Mouse (Mus musculus): ENCODE data around the gene Nkpd1.

Gene Nkpd1

DNA sequence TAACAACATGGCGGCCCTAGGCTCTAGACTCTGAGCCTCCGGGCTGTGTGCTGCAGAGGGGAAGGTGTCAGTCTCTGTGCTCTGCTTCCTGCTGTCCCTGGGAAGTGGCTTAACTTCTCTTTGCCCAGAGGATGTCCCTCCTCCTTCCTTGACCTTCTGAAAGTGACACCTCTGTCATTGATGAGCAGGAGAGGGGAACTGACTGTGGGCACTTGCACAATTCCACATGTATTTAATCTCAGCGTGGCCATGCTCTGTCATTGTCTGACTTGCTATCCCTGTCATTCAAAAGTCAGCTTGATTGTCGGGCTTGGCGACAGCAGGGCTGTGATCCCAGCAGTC is 21.5 kb upstream of the Nkpd1 start:
- POLR2A ChIA-PET: interaction anchor here in 2 of 4 experiments (1.1 to 1.4 kb wide), 3 partner anchors 22 to 63 kb away, joined by 3 to 4 read pairs (median 3); no protein-coding TSS in a partner anchor
- CTCF ChIA-PET: interaction anchor here in 1 of 4 experiments (1.0 kb wide), 1 partner anchor 35 kb away, joined by 4 read pairs; no protein-coding TSS in a partner anchor

DNA sequence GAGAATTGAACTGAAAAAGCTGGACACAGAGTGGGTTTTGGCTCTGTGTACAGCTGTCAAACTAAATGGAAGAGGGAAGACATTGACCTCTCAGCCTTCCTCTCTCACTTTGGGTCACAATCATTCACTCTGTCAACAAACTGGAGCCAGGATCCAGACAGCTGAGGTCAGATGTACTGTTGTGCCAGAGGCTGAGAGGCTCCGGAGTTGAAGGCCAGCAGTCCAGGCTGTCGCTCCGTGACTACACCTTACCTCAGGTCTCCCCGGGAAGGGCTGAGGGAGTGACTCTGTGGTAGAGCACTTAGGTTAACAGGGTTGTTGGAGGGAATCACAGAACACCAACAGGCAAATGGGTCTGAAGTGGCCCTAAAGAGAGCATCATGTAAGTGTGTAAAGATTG is 19.3 kb upstream of the Nkpd1 start:
- POLR2A ChIA-PET: interaction anchor here in 1 of 4 experiments (1.1 kb wide), 1 partner anchor 9 kb away, joined by 3 read pairs; no protein-coding TSS in a partner anchor
- CTCF ChIA-PET: interaction anchor here in 2 of 4 experiments (0.6 to 1.0 kb wide), 2 partner anchors 66 to 99 kb away, joined by 3 to 9 read pairs; no protein-coding TSS in a partner anchor

DNA sequence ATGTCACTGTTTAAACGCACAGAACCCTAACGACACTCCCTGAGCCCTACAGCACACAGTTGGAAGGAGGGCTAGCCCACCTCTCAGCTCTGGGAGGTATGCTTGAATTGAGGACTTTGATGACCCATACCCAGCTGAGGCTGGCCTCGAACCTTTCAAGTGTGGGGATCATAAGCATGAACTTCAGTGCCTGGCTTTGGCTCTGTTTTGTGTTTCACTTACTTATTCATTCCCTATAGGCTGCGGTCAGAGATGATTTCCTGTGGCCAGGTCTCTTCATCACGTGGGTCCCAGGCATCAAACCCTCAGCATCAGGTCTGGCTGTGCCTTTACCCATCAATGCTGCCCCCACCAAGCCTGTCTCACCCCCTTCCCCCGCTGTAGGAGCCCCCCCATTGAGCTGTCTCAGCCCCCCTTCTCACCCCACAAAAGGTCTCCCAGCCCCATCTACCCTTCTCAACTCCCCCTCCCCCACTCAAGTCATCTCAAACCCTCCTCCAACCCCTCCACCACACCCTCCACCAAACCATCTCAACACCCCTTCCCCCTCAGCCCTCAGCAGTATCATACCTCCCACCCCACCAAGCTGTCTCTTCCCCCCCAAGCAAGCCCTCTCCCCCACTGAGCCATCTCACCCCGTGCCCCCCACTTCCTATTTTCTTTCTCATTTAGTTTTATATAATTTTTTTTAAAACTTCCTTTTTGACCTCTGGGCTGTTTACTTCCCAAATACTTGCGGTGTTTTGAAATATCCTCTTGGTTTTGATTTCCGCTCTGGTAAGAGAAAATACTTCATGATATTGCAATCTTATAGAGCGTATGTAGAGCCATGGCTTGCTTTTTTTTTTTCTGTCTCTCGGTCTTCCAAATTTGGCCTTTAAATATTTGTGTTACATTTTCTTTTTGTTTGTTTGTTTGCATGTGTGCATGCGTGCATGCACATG is 16.9 kb upstream of the Nkpd1 start:
- ChIA-PET CTCF (interaction anchor here in 2 of 4 experiments (0.7 to 1.7 kb wide), 4 partner anchors 39 to 89 kb away, joined by 3 to 10 read pairs (median 4); partner anchors contain the start of gene Ppp1r37 (in 1 of the 2)), POLR2A (interaction anchor here in 2 of 4 experiments (0.6 to 1.0 kb wide), 3 partner anchors 171 to 272 kb away, joined by 3 to 5 read pairs (median 3); no protein-coding TSS in a partner anchor)

DNA sequence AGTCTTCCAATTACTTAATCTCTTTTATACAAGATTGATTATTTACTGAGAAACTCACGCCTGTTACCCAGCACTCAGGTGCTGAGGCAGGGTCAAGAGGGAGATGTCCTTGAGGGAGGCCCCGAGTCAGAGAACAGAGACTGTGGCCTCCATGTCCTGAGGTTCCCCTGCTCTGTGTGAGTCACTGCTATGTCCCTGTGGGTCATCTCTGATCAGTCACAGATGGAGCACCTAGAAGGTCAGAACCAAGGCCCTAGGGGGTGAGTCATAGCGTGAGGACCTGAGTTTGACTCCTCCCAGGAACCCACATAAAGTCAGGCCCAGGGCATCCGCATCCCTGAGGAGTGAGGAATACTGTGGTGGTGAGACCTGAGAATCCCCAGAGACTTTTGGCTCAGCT is 16.0 kb upstream of the Nkpd1 start:
- POLR2A ChIA-PET: no interaction called here
- CTCF ChIA-PET: interaction anchor here in 2 of 4 experiments (0.7 to 1.7 kb wide), 4 partner anchors 24 to 88 kb away, joined by 3 to 4 read pairs (median 4); partner anchors contain the start of gene Ppp1r37 (in 1 of the 2)

DNA sequence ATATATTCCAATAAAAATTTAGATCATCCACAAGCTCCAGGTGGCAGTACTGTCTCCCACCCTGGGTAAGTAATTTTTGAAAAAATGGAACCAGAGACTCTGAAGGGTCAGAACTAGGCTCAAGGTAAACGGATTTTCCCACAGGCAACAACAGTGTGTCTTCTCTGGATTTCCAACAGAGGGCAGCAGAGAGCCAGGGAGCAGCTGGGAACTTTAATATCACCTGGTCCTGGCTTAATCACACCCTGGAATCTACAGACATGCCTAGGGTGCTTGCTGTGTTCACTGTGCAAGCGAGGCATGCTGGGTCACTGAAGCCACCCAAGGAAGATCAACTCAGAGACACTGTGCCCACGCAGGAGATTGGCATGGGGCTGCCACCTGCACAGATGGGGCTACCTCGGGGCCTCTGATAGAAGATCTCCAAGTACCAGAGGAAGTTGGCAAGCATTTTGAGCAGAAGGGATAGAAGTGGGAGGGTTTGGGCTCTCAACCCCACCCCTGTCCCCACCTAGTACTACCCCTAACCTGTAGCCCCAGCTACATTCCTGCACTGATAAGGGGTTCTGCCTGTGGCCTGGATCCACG is 14.1 kb upstream of the Nkpd1 start:
- ChIA-PET POLR2A (interaction anchor here in 2 of 4 experiments (0.6 to 1.4 kb wide), 3 partner anchors 14 to 123 kb away, joined by 3 to 5 read pairs (median 4); partner anchors contain the start of gene Nkpd1 (in 1 of the 2)), CTCF (interaction anchor here (0.6 to 1.8 kb wide), 38 partner anchors 10 to 166 kb away, joined by 3 to 15 read pairs (median 4); partner anchors contain the start of genes Nkpd1 (in 2 of the 4), Ppp1r37 (in 2 of the 4), Ckm (in 1 of the 4) and Clptm1 (in 1 of the 4))

DNA sequence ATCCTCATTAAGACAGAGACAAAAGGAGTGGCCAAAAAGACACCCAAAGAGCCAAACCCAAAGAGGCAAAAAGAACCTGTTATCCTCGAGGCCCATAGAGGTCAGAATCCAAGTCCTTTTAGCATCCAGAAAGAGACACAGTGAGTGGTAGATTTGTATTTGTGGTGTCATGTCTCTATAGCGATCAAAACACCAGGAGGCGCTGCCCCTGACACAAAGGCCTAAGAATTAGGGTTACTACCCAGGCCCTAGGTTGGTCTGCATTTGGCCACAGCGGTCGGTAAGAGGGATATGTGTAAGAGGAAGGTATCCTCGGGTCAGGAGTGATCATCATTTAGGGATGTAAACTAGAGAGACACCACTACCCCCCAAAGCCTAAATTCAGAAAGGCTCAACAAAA is 11.3 kb upstream of the Nkpd1 start:
- CTCF ChIA-PET: interaction anchor here (0.5 to 4.9 kb wide), 23 partner anchors 11 to 340 kb away, joined by 3 to 28 read pairs (median 4); partner anchors contain the start of genes Nkpd1 (in 2 of the 4), Ppp1r37 (in 2 of the 4), Clasrp (in 1 of the 4) and Gipr (in 1 of the 4)
- POLR2A ChIA-PET: interaction anchor here (0.6 to 2.3 kb wide), 7 partner anchors 17 to 234 kb away, joined by 3 to 7 read pairs (median 4); partner anchors contain the start of gene Exoc3l2 (in 1 of the 4)

DNA sequence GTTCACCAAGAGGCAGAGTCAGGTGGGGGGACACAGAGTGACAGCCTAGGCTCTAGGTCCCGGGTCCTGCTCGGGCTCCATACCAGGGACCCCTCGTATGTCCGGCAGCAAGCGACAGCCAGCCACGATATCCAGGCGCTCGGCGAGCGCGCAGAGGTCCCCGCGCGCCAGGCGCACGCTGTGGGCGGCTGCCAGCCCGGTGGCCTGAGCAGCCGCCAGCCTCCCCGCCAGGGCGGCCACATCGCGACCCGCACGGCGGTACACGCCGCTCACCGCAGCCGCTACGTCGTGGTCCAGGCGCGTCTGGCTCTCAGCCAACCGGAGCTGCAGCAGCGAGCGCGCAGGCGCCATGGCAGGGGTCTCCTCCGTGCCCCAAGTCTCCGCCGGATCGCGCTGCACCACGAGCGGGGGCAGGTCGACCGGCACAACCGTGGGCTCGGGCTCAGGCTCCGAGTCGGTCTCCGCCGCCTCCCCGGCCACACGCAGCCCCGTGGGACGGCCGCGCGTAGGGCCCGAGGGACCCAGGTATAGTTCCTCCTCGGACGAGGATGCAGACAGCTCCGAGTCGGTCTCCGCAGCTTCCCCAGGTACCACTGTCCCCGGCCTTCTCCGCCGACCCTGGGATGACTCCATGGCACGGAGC is 10.5 kb upstream of the Nkpd1 start:
- POLR2A ChIA-PET: interaction anchor here in 2 of 4 experiments (0.6 to 2.4 kb wide), 19 partner anchors 8 to 414 kb away, joined by 3 to 17 read pairs (median 3); partner anchors contain the start of genes Nkpd1 (in 2 of the 2), Exoc3l2 (in 1 of the 2) and Ppp1r37 (in 1 of the 2)
- CTCF ChIA-PET: interaction anchor here (0.5 to 4.9 kb wide), 20 partner anchors 10 to 306 kb away, joined by 3 to 28 read pairs (median 4); partner anchors contain the start of genes Nkpd1 (in 2 of the 4), Clasrp (in 1 of the 4) and Ppp1r37 (in 1 of the 4)

DNA sequence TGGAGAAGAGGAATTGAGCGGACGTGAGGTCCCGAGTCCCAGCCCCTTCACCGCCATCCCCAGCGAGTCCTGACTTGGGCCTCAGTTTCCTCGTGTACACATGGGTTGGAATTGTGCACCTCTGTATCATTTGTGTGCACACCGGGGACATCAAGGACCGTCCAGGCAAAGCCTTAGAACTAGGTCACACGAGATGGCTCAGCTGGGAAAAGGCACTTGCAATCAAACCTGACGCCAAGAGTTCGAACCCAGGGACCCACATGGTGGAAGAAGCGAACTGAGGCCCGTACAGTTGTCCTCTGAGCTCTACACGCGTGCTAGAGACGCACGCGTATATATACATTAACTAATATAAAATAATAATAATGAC is 10.0 kb upstream of the Nkpd1 start:
- ChIA-PET POLR2A (interaction anchor here in 2 of 4 experiments (0.6 to 2.4 kb wide), 22 partner anchors 8 to 415 kb away, joined by 3 to 17 read pairs (median 3); partner anchors contain the start of genes Nkpd1 (in 2 of the 2), Exoc3l2 (in 1 of the 2) and Ppp1r37 (in 1 of the 2)), CTCF (interaction anchor here in 3 of 4 experiments (0.5 to 4.9 kb wide), 16 partner anchors 10 to 83 kb away, joined by 3 to 28 read pairs (median 4); partner anchors contain the start of gene Nkpd1 (in 2 of the 3))

DNA sequence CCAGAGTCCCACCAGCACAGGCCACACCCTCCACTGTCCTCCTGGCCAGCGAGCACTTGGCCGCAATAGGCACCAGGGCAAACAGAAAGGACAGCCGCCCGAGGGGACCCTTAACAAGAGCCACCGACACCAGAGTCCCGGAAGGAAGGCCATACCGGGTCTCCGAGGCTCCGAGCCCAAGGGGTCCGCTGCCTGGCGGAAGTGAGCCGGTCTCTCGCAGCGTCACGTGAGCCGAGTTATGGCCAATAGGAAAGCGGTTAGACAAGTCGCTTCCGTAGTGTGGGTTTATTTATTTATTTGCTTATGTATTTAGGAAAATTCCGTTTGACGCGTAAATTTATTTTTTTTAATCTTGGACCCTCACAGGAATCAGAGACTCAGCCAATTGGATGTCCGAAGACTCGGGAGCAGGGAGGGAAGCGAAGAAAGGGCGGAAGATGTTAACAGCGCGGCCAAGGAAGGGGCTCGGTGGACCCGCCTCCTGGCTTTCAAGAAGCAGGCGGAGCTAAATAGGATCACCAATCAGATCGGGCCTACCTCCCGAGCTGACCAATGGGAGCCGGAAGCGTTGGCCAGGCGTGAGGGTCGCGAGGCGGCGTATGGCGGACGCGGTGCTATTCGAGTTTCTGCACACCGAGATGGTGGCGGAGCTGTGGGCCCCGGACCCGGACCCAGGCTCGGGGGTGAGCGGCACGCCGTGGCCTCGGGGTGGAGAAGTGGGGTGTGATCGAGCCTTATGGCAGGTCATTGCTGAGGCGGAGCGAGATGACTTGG is 9.3 kb upstream of the Nkpd1 start, which contains the start of the genes Bloc1s3 and Trappc6a:
Gene Bloc1s3, minus strand, starts transcription at position 218 of the 774 bp plus-strand sequence.
Gene Trappc6a, plus strand, starts transcription at position 246 of the 774 bp plus-strand sequence.
- POLR2A ChIA-PET: interaction anchor here in 3 of 4 experiments (0.7 to 2.4 kb wide), 21 partner anchors 7 to 190 kb away, joined by 3 to 17 read pairs (median 3); partner anchors contain the start of genes Nkpd1 (in 2 of the 3), Exoc3l2 (in 1 of the 3) and Ppp1r37 (in 1 of the 3)

DNA sequence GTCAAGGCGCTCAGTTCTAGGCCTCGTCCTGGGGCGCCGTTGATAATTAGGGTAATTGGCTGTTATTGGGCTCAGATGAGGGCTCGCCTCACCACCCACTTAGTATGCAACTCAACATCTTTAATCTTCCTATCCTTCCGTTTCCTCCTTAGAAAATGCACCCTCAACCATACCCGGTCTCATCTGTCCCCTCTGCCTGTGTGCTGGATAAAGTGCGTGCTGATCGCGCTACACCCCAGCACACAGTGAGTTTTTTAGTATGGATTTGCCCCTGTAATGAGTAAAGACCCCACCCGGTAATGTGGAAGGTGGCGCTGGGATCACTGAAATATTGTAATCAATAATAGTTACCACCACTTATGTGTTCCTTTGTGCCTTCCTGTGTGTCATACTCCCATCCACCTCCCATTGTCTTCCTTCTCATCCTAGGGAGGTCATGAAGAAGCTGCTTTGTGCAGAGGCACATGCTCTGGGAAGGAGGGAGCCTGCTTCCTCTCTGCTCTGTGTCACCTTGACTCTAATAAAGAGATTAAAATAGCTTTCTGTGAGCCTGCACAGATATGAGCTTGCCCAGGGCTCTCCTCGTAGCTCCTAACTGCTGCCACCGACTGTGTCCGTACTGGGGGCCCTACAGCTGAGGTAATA is 8.6 kb upstream of the Nkpd1 start:
- POLR2A ChIA-PET: interaction anchor here in 3 of 4 experiments (0.5 to 2.4 kb wide), 22 partner anchors 9 to 201 kb away, joined by 3 to 17 read pairs (median 3); partner anchors contain the start of gene Nkpd1 (in 2 of the 3)
- CTCF ChIA-PET: interaction anchor here (0.6 to 4.9 kb wide), 14 partner anchors 9 to 223 kb away, joined by 3 to 28 read pairs (median 4); partner anchors contain the start of gene Nkpd1 (in 2 of the 4)

More for the DNA sequence above, 9.3 kb upstream of the Nkpd1 start, which contains the start of the genes Bloc1s3 and Trappc6a:
- CTCF ChIA-PET: interaction anchor here in 3 of 4 experiments (0.6 to 4.9 kb wide), 18 partner anchors 9 to 222 kb away, joined by 3 to 28 read pairs (median 4); partner anchors contain the start of gene Nkpd1 (in 2 of the 3)

DNA sequence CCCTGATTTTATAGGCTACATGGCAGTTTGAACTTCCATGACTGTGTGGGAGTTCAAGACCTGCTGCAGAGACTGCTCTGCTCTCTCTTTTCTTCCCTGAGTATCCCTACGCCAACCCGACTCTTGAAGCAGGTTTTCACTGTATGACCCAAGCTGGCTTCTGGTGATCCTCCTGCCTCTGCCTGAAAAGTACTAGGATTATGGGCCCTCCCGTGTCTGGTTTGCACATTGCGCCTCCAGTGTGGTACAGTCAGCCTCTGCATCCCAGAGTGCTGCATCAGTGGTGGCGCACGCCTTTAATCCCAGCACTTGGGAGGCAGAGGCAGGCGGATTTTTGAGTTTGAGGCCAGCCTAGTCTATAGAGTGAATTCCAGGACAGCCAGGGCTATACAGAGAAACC is 7.9 kb upstream of the Nkpd1 start:
- CTCF ChIA-PET: interaction anchor here (0.6 to 4.9 kb wide), 9 partner anchors 8 to 201 kb away, joined by 3 to 28 read pairs (median 4); partner anchors contain the start of gene Nkpd1 (in 1 of the 4)
- POLR2A ChIA-PET: interaction anchor here in 3 of 4 experiments (0.5 to 2.4 kb wide), 11 partner anchors 8 to 202 kb away, joined by 3 to 17 read pairs (median 3); partner anchors contain the start of gene Nkpd1 (in 2 of the 3)

DNA sequence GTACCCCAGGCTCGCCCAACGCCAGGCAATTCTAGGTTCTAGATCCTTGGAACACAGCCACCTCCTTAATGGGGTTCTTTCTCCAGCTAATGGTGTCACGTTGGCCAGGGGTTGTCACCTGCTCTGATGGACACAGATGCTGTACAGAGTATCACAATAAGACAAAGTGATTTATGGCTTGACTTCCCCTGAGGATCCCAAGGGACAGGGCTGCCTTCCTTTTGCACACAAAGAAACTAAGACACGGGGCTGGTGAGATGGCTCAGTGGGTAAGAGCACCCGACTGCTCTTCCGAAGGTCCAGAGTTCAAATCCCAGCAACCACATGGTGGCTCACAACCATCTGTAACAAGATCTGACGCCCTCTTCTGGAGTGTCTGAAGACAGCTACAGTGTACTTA is 5.7 kb upstream of the Nkpd1 start:
- POLR2A ChIA-PET: interaction anchor here in 1 of 4 experiments (0.6 to 1.6 kb wide), 3 partner anchors 8 to 67 kb away, joined by 3 read pairs; no protein-coding TSS in a partner anchor
- CTCF ChIA-PET: interaction anchor here in 1 of 4 experiments (1.7 kb wide), 1 partner anchor 12 kb away, joined by 4 read pairs; no protein-coding TSS in a partner anchor

DNA sequence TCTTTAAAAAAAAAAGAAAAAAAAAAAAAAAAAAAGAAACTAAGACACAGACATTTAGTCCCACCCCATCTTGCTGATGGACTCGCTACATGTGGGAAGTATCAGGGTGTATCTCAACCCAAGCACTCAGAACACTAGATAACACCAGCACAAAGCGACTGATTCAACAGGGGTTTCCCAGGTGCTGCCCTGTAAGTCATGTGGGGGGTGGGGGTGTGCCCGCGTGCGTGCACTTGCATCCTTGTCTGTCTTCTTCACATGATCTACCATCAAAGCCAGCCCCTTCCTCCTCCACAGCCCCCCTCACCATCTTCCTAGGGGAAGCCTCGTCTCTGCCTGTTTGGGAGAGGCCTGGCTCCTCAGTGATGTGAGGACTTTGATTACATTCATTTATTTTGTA is 5.3 kb upstream of the Nkpd1 start:
- ChIA-PET CTCF (no interaction called here), POLR2A (interaction anchor here in 2 of 4 experiments (0.6 to 1.6 kb wide), 5 partner anchors 8 to 86 kb away, joined by 3 read pairs; no protein-coding TSS in a partner anchor)

DNA sequence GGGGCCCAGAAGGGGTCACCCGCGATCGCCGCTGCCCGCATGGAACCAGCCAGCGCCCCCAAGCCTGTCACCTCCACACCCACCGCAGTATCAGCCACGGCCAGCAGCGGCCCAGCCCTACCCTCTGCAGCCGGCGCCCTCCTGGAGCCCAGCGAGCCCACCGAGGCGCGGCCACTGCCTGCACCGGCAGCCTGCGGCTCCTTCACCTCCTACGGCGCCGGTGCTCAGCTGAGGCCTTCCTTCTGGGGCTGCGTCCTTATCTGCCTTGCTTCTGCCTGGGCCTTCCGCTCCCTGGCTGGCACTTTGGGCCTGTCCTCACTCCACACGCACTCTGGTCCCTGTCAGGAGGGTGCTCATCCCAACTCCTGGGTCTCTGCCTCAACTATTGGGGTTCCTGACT is 2.4 kb downstream of the Nkpd1 start:
- ChIA-PET CTCF (interaction anchor here in 2 of 4 experiments (0.6 to 1.4 kb wide), 4 partner anchors 8 to 328 kb away, joined by 3 read pairs; no protein-coding TSS in a partner anchor), POLR2A (interaction anchor here in 3 of 4 experiments (1.0 to 2.0 kb wide), 6 partner anchors 9 to 59 kb away, joined by 3 to 7 read pairs (median 4); partner anchors contain the start of gene Exoc3l2 (in 1 of the 3))

All from embryonic stem cell, embryonic (primary cell).